Mouse (Mus musculus) CH12.LX (cell line): ENCODE results near the gene Nsun5.

ENCODE experiments used
- CTCF ChIP-seq, 2 experiments: IDR thresholded peaks in 1 of 2; conservative IDR thresholded peaks in 1 of 2; 2 replicates each; pipeline ENCODE4 v1.5.1; 2011 to 2012; ENCODE audit warnings: low read depth in 2 of 2, low read length in 2 of 2, improper control_type of control experiment in 1 of 2, inconsistent platforms in 1 of 2, mild to moderate bottlenecking in 1 of 2, moderate library complexity in 1 of 2
- EP300 ChIP-seq: IDR thresholded peaks from 2 replicates; pipeline ENCODE4 v1.6.1; 2011; ENCODE audit warnings: low read length, improper control_type of control experiment
- JUND ChIP-seq: conservative IDR thresholded peaks from 2 replicates; pipeline ENCODE4 v1.6.1; 2011; ENCODE audit warnings: low read depth, low read length, improper control_type of control experiment
- SIN3A ChIP-seq: IDR thresholded peaks from 2 replicates; pipeline ENCODE4 v1.6.1; 2012; ENCODE audit warnings: low read length, improper control_type of control experiment, inconsistent platforms
- TBP ChIP-seq: conservative IDR thresholded peaks from 2 replicates; pipeline ENCODE4 v1.6.1; 2011; ENCODE audit warnings: low read depth, low read length, improper control_type of control experiment
- UBTF ChIP-seq: IDR thresholded peaks from 2 replicates; pipeline ENCODE4 v1.6.1; 2012; ENCODE audit warnings: low read depth, mild to moderate bottlenecking, inconsistent platforms, low read length, improper control_type of control experiment, moderate library complexity
- ZC3H11A ChIP-seq: IDR thresholded peaks from 2 replicates; pipeline ENCODE4 v1.6.1; 2012; ENCODE audit warnings: low read depth, mild to moderate bottlenecking, inconsistent platforms, low read length, improper control_type of control experiment

GRCm38 (mm10) chr5:135368312-135368711 lies 1.4 kb upstream of the Nsun5 start:
- TF ChIP-seq TBP, result no peak
- TF ChIP-seq ZC3H11A, result no peak
- no peak for TF ChIP-seq CTCF (conservative IDR thresholded peaks at IDR 0.05 in 1 of 2, IDR thresholded peaks at IDR 0.05 in 1 of 2; ENCODE audit: low read depth in 2 of 2, low read length in 2 of 2)
- no peak for TF ChIP-seq SIN3A
- TF ChIP-seq JUND, result no peak
- no peak for TF ChIP-seq UBTF
- no peak for TF ChIP-seq EP300
